12 mouse cellular contexts compared by ENCODE assay signal in genomic region chr6:141567852-141568558, GRCm38 (mm10). TPM values are rescaled to one million over a fixed set of nuclear protein-coding genes. Genes with fewer than 3 reads are reported as not detected.
DNase-seq lines count a peak whose midpoint lies in the region; ATAC-seq lines count a peak whose summit lies in the region.
"Had no signal": no experiment of that assay in that cellular context is flagged by ENCODE, and none has a peak within 500 bp of the region (broad histone marks: within the 10 kb centered on the region; RNA-seq: fewer than 3 reads in every experiment).

No protein-coding gene starts in this region.

- H3K36me3 ChIP-seq in embryonic facial prominence, embryonic 14.5 days (ENCODE audit: control insufficient read depth, insufficient read depth, low read length) = no peaks in the 10 kb centered on the region
- H3K36me3 ChIP-seq in embryonic facial prominence, embryonic 10.5 days (replicated peaks) = no peaks in the 10 kb centered on the region
- no peaks in the 10 kb centered on the region for H3K36me3 ChIP-seq in forebrain, embryonic 13.5 days (ENCODE audit: poor library complexity, severe bottlenecking)
- no peaks in the 10 kb centered on the region for H3K36me3 ChIP-seq in midbrain, embryonic 15.5 days (replicated peaks)
- H3K36me3 ChIP-seq: liver, embryonic 13.5 days had no signal

- H3K4me2 ChIP-seq in embryonic facial prominence, embryonic 14.5 days (ENCODE audit: low read depth, low read length) = no peak overlapping the region
- peak overlapping the region; percentile 17; the same call in 1 of the 2 replicates for H3K4me2 ChIP-seq in forebrain, embryonic 13.5 days
- H3K4me2 ChIP-seq in midbrain, embryonic 15.5 days = no peak overlapping the region
- H3K4me2 ChIP-seq: liver, embryonic 13.5 days had no signal

- H3K27ac ChIP-seq in embryonic facial prominence, embryonic 14.5 days (replicated peaks; ENCODE audit: low read depth, low read length) = no peak overlapping the region
- no peak overlapping the region for H3K27ac ChIP-seq in embryonic facial prominence, embryonic 10.5 days (replicated peaks)
- peak overlapping the region; percentile 62; the same call in 1 of the 2 replicates for H3K27ac ChIP-seq in forebrain, embryonic 13.5 days
- H3K27ac ChIP-seq in midbrain, embryonic 15.5 days = 0 out of 2 replicates have a peak overlapping the region, but pooled peaks have one; percentile 48
- H3K27ac ChIP-seq: liver, embryonic 13.5 days had no signal

- H3K9me3 ChIP-seq in embryonic facial prominence, embryonic 14.5 days (ENCODE audit: control insufficient read depth, low read length) = no peaks in the 10 kb centered on the region
- H3K9me3 ChIP-seq in embryonic facial prominence, embryonic 10.5 days = no peaks in the 10 kb centered on the region
- H3K9me3 ChIP-seq in forebrain, embryonic 13.5 days (replicated peaks) = no peaks in the 10 kb centered on the region
- no peaks in the 10 kb centered on the region for H3K9me3 ChIP-seq in midbrain, embryonic 15.5 days
- H3K9me3 ChIP-seq: liver, embryonic 13.5 days had no signal

- WGBS in embryonic facial prominence, embryonic 14.5 days = 61% methylated on average over 10 of the region's 10 CpGs
- 82% methylated on average over 10 of the region's 10 CpGs for WGBS in embryonic facial prominence, embryonic 10.5 days
- 21% methylated on average over 10 of the region's 10 CpGs for WGBS in forebrain, embryonic 13.5 days
- WGBS in midbrain, embryonic 15.5 days = 30% methylated on average over 10 of the region's 10 CpGs

- H3K9ac ChIP-seq in embryonic facial prominence, embryonic 14.5 days (ENCODE audit: low read depth, low read length) = no peak overlapping the region
- no peak overlapping the region for H3K9ac ChIP-seq in forebrain, embryonic 13.5 days
- H3K9ac ChIP-seq in midbrain, embryonic 15.5 days = no peak overlapping the region
- H3K9ac ChIP-seq: liver, embryonic 13.5 days had no signal

- H3K27me3 ChIP-seq in embryonic facial prominence, embryonic 14.5 days (replicated peaks; ENCODE audit: control insufficient read depth, insufficient read depth, low read length) = no peaks in the 10 kb centered on the region
- H3K27me3 ChIP-seq in embryonic facial prominence, embryonic 10.5 days (replicated peaks; ENCODE audit: low read depth, poor library complexity, severe bottlenecking) = no peaks in the 10 kb centered on the region
- H3K27me3 ChIP-seq in forebrain, embryonic 13.5 days = no peaks in the 10 kb centered on the region
- H3K27me3 ChIP-seq in midbrain, embryonic 15.5 days (replicated peaks) = no peaks in the 10 kb centered on the region
- H3K27me3 ChIP-seq: liver, embryonic 13.5 days; Patski had no signal

- H3K4me3 ChIP-seq in embryonic facial prominence, embryonic 14.5 days (ENCODE audit: low read depth, low read length) = no peak overlapping the region
- H3K4me3 ChIP-seq in embryonic facial prominence, embryonic 10.5 days = no peak overlapping the region
- H3K4me3 ChIP-seq in forebrain, embryonic 13.5 days = no peak overlapping the region
- no peak overlapping the region for H3K4me3 ChIP-seq in midbrain, embryonic 15.5 days
- H3K4me3 ChIP-seq: liver, embryonic 13.5 days had no signal

- ATAC-seq in embryonic facial prominence, embryonic 14.5 days (ENCODE audit: low read depth) = no peak
- peak; percentile 89 for ATAC-seq in forebrain, embryonic 13.5 days
- peak; percentile 89 for ATAC-seq in midbrain, embryonic 15.5 days (replicated peaks)
- no peak for ATAC-seq in inflammation-experienced regulatory T-cells, adult 6 months
- ATAC-seq: Patski had no signal

- DNase-seq in embryonic facial prominence, embryonic 14.5 days (ENCODE audit: low spot score) = peak; percentile 36
- no peak for DNase-seq in embryonic facial prominence, embryonic 10.5 days (ENCODE audit: low spot score)
- DNase-seq in layer of hippocampus, adult 9-11 months = peak; percentile 5
- no peak for DNase-seq in layer of hippocampus, adult 9-10 months (ENCODE audit: low spot score)
- no peak for DNase-seq in spleen, postnatal 10 days (ENCODE audit: low spot score in 2 of 2)
- DNase-seq: gastrocnemius, postnatal 10 days; liver, embryonic 13.5 days had no signal

- no peaks in the 10 kb centered on the region for H3K4me1 ChIP-seq in embryonic facial prominence, embryonic 14.5 days (ENCODE audit: control insufficient read depth, insufficient read depth, low read length)
- H3K4me1 ChIP-seq in embryonic facial prominence, embryonic 10.5 days = no peaks in the 10 kb centered on the region
- H3K4me1 ChIP-seq in forebrain, embryonic 13.5 days = peaks cover 13% of the 10 kb centered on the region
- H3K4me1 ChIP-seq in midbrain, embryonic 15.5 days = peaks cover 10% of the 10 kb centered on the region
- H3K4me1 ChIP-seq: liver, embryonic 13.5 days had no signal

RNA-seq across cellular contexts. Expression of gene Slco1c1, which starts 43.8 kb away (rescaled TPM):
- polyA plus RNA-seq in embryonic facial prominence, embryonic 14.5 days (2014; fragmentation: Nextera tagmentation; extraction: Ambion mirVana) = 0.26 and 0.46 TPM in 2 replicates
- polyA plus RNA-seq in embryonic facial prominence, embryonic 10.5 days (2016; fragmentation: Nextera tagmentation; extraction: Ambion mirVana) = 0.24 TPM in 1 of 2 replicates, not detected in the other
- polyA plus RNA-seq in forebrain, embryonic 13.5 days (2015; fragmentation: Nextera tagmentation; extraction: Ambion mirVana) = 4.7 and 5.1 TPM in 2 replicates
- polyA plus RNA-seq in midbrain, embryonic 15.5 days (2015; fragmentation: Nextera tagmentation; extraction: Ambion mirVana) = 15.7 and 16.1 TPM in 2 replicates
- not detected for polyA plus RNA-seq in inflammation-experienced regulatory T-cells, adult 6 months (2017; shearing (Covaris generic))
- polyA plus RNA-seq: liver, embryonic 13.5 days; Patski; testis, adult 2 months had no signal

Comparison
In these comparisons a context has a peak if more than half of its experiments do, and no peak if none do; other contexts are left out.
1. DNase-seq: peak in embryonic facial prominence, embryonic 14.5 days (single experiment) and layer of hippocampus, adult 9-11 months (single experiment); none in embryonic facial prominence, embryonic 10.5 days (single experiment), layer of hippocampus, adult 9-10 months (single experiment) and spleen, postnatal 10 days (0 of 2).
2. ATAC-seq: peak in forebrain, embryonic 13.5 days (single experiment) and midbrain, embryonic 15.5 days (single experiment); none in embryonic facial prominence, embryonic 14.5 days (single experiment) and inflammation-experienced regulatory T-cells, adult 6 months (single experiment).
3. H3K27ac ChIP-seq: peak in forebrain, embryonic 13.5 days (single experiment) and midbrain, embryonic 15.5 days (single experiment); none in embryonic facial prominence, embryonic 14.5 days (single experiment) and embryonic facial prominence, embryonic 10.5 days (single experiment).